Mouse (Mus musculus) left cerebral cortex, postnatal 14 days (tissue): ENCODE measurements around the gene Pigc. TPM values are rescaled to one million over a fixed set of nuclear protein-coding genes. Genes with fewer than 3 reads are reported as not detected.

ENCODE experiments used
- DNase-seq, 2 experiments: peaks; one replicate each; pipeline ENCODE4 v3.0.0; 2021 to 2022; ENCODE audit warnings: low spot score in 2 of 2, mixed read lengths in 1 of 2
- intact Hi-C: fragments of 180-260 bp; cut with DNase I; formaldehyde crosslinking; loops from one replicate; pipeline ENCODE4 v1.15.1; 2025
- total RNA-seq, 2 experiments: library from RNA; stranded (reverse); gene quantifications; 2 replicates each; pipeline ENCODE4 v1.2.3; 2021

Pigc gene
- total RNA-seq, 2 experiments from 2014 or later, result 14.7 to 16.9 TPM

DNA sequence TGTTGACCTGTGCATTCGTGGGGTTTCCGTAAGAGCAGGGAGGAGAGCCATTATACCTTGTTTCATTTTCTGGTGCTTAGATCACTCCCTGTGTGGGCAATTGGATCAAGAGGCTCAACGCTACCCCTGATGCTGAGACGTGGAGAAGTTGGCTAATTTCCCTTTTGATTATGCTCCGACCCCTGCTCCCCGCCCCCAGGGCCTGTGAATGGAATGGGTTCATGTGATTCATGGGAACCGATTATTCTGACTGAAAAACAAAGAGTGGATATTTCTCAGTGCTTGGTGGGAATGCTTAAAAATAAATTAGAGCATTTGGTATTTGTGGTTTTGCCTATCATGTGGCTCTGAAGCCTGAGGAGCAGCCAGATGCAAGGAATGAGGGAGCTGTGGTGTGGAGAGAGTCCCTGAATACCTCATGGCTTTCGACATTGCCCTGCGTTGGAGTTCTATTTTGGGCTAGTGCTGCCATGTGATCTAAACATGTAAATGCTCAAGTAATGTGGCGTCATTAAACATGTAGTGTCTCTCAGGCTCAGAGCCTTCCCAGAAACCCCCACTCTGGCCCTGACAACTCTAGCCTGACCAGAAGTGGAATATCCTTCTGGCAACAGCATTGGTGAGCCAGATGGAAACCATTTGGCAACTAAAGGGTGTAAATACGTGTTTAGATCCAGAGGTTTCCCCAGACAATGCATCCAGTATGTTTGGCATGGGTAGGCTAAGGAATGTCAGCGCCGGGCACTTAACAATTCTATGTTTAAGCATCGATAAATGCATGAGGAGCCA, 34.9 kb downstream of the Pigc start:
- intact Hi-C loops, result no loop called here
- no peak for DNase-seq

DNA sequence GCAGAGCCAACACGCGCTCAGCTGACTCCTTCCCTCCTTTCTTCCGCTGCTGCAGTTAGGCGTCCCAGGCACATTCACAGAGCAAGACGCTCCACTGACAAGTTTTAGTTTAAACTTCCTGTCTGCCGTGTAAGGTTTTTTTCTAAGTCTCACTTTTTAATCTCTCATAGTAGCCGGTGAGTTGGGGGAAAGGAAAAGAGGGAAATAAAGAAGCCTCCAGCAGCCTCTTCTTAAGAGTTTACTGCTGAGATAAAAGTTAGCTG, 35.5 kb downstream of the Pigc start:
- no peak for DNase-seq
- intact Hi-C loops, result no loop called here

DNA sequence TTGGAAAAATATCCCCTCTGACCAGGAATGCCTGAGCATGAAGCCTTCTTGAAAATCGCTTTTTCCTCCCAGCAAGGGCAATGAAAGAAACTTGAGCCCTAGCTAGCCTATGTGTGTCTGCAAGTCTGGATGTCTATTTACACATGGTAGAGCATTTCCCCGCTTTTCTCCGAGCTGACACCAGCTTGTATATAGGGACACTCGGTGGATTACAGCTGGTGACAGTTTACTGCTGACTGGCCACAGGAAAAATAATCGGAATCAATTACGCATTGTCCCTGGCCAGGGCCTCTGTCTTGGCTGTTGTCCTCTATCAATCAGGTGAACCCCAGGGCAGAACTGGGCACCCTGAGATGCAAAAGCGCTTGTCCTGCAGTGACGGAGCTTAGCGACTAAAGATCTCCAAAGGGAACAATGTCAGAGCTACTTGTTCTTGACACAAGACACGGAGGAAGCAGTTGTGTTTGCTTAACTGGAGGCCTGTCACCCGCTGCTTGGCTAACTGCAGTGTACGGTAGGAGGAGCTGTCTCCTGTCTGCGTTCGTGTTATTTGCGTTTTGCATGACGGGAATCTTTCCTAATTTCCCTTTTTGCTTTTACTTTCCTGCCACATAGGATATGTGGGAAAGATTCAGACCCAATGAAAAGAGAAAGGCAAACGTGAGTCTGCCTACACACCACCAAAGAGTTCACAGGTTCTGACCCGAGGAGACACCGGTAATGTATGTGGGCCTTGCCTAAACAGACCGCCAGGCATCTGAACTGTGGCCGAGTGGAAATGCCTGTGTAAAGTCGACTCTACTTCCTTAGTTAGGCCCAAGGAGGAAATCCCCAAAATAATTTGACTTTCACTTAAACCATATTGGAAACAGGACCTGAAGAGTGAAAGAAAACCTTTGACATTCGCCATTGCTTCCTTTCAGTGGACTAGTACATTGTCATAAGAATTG, 36.1 kb downstream of the Pigc start:
- DNase-seq, result peak in 1 of 2 experiments; percentile 23
- intact Hi-C loops, result no loop called here

DNA sequence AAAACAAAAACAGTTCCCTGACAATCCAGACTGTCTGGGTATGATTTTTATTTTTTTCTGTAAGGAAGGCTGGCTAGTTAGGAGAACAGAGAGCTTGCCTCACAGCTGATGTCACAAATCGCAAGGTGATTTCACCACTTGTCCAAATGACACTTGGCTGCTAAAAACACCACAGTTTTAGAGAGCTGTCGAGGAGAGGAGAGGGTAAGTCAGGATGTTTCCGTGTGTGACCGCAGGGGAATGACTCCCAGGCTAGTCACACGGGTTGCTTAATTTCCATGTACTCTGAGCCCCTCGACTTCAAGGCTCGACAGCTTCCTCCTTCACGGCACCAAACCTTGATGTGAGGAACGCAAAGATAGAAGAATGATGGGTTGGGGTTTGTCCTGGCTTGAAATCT, 37.1 kb downstream of the Pigc start:
- intact Hi-C loops, result no loop called here
- no peak for DNase-seq

DNA sequence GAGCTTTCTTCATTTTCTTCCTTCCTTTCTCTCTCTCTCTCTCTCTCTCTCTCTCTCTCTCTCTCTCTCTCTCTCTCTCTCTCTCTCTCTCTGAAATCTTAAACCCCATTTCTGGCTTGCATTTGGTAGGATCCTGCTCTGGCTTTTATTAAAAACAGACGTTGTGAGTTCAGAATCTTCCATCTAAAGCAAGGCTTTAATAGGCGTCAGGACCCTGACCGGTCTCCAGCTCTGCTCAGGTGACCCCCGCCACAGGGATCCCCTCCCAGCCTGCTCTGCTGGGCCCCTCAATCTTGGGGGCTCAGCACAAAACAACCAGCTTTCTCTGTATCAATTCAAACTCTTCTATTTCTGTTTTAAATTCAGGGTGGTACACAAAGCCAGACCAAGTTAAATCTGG, 39.2 kb downstream of the Pigc start:
- intact Hi-C loops, result no loop called here

DNA sequence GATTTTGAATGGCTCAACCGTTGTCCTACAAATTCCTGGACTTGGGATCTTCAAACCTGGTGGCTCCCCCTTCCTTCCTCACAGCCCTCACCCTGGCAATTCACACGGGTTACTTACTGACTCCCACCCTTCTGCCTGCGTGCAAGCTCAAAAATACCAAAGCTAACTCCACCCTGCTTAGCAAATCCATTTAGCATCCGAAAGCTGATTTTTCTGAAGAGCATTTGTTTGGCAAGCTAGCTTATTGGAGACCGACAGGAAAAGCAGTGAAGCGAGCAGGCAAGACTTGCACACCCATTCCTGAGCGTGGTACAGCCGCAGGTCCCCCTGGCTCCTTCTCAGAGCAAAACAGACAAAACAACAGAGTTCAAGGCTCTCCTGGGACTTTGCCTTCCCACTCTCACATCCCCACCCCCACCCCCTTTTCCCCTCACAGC, 39.7 kb downstream of the Pigc start:
- intact Hi-C loops, result no loop called here
- DNase-seq, result peak in 1 of 2 experiments; percentile 8

More for the DNA sequence above, 39.2 kb downstream of the Pigc start:
- DNase-seq, result no peak

DNA sequence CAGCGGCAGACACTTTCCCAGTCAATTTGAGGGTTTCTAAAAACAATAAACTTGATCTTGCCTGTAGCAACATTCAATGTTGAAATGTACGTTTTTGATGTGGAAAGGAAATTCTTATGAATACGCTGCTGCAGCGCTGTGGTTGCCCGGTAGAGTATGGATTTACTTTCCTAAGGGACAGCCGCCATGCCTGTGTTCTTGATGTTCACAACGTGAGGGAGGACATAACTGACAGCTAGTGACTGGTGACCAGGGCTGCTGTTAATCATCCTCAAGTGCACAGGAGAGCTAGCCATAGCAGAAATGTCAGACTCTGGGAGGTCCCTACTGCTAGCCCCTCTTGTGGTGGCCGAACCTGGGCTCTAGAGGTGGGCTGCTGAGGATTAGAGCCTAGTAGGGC, 40.1 kb downstream of the Pigc start:
- intact Hi-C loops, result no loop called here
- no peak for DNase-seq

DNA sequence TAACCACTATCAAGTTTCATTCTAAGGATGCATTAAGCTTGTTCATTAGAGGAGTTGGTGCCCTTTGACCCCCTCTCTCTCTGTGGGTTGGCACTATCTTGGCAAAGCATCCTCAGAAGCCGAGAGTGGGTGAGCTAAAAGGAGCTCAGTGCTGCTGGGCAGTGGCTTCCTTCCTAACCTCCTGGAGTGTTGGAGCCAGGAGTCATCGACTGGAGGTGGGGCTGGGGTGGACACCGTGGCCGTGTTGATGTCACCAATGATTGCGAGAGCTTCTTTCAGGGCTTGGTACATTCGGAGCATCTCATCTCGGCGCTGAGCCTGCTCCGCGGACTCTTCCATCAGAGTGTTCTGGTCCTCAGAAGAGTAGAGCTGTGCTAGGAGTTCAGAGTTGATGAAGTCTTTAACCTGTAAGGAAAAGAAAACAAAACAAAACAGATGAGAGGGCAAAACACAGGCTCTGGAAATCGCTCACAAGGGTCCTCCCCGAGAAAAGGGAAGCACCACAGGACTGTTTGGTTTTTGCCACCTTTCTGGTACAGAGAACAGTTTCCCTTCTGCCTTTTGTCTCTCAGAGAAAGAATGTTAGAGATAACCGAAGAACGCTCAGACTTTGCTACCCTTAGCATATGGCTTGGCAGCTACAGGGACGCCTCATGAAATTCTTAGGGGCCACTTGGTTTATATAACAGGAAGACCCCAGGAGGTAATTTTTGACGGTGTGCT, 42.7 kb downstream of the Pigc start:
- no peak for DNase-seq
- intact Hi-C loops, result no loop called here

DNA sequence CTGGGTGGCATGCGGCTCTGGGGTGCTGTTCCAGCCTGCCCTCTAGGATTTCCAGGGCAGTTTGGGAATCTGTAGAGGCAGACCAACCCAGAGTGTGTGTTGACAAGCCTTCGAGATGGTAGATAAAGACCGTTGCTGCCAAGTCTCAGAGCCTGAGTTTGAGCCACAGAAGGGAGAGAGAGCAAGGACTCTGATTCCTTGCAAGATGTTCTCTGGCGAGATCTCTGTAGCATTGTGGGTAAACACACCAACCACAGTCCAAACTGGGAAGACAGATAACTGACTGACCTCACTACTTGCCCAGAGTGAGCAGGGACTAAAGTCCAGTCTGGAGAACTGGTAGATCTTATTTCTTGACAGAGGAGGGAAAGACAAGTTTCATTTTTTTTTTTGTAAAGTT, 44.6 kb downstream of the Pigc start:
- no peak for DNase-seq
- intact Hi-C loops, result no loop called here

DNA sequence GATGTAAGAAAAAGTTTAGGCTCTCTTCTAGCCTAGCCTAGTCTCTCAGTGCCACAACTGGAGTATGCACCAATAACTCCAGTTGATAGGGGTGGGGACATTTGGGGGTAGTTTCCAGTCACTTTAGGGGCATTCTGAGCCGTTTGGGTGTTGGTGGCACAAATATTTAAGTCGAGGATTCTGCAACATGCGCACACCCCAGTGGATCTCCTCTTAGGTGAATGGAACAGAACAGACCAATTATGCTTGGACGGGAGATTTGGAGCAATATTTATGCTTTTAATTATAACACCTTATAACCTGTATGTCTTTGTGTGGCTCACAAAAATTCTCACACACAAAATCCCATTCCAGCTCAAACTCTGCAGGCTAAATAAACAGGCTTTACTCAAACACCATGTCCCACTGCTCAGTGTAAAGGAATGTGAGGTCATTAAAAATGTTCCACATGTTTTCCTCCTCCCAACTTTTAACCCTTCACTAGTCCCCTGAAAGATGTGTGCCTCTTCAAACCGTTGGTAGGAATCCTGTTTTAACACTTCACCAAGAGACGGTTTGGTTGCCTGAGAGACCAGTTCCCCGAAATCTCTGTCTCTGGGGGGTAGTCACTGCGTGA, 46.4 kb downstream of the Pigc start:
- intact Hi-C loops, result no loop called here
- no peak for DNase-seq

DNA sequence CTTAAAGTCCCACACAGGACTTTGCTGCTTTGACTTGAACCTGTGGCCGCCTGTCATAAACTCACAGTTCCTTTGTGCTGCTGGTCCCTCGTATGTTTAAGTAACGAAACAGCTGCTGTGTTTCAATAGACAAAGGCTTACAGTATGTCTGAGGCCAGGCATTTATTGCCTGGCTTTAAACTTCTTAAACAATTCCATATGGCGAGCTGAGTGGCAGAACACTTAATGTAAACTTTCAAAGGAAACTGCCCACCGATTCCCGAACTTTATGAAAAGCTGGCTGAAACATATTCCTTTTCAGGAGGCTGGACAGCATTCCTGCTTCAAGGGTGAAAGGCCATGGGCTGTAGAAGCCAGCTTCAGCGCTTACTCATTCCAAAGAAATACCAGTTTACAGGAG, 48.0 kb downstream of the Pigc start:
- intact Hi-C loops, result no loop called here
- DNase-seq, result no peak

DNA sequence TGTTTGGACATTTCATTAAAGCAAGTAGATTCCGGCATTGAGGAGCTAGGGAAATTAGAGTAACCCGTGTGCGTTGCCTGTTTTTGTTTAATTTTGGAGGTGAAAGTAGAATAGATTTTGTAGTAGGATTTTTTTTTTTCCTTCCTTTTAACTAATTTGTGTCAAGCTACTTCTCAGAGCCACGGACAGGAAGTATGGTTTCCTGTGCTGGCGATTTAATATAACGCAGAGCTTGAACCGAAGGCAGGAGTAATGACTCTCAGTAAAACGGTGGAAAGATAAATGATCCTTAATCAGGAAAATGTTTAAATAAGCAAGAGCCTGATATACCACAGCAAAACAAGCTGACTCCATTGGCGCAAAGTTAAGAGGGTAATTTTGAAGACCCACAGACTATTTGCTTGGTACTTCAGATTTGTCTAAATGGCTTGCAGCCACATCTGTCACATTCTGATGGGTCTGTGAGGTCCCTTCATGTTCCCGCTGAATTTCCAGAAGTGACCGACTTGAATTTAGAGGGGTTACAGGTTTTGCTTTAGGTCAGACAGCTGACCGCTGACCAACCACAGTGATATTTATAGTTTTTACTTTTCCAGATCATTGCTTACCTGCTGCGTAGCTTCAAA, 49.1 kb downstream of the Pigc start:
- intact Hi-C loops, result no loop called here
- no peak for DNase-seq

DNA sequence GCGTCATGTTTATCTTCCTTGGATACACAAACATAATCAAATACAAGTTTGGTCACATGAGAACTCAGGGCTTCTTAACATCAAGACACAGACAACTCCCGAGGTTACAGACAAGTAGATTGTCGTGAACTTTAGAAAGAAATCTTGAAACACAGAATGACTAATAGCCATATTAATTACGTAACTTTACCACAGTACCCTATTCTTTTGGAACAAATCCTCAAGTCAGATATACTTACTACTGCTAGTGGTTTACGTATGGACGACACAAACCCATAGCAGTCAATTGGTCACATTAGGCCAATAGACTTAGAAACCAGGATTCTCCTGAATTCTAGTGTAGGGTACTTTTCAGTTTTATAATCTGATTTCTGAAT, 49.6 kb downstream of the Pigc start:
- DNase-seq, result no peak
- intact Hi-C loops, result no loop called here

DNA sequence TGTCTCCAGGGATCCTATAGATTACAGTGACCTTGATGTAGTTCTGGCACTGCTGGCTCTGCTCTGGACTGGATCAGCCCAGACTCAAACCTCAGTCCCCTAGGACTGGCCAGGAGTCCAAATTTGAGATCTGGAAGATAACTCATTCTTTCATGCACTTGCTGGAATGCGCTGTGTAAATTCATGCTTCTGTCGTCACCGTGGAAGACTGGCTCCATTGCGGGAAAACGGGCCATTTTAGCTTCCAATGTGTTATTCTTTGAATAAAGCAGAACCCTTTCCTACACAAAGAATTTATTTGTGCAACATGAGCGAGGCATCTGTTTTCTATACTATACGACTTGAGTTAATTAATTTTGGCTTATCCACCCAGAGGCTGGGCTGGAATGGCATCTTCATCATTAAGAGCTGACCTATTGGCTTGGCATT, 51.3 kb downstream of the Pigc start:
- intact Hi-C loops, result no loop called here

DNA sequence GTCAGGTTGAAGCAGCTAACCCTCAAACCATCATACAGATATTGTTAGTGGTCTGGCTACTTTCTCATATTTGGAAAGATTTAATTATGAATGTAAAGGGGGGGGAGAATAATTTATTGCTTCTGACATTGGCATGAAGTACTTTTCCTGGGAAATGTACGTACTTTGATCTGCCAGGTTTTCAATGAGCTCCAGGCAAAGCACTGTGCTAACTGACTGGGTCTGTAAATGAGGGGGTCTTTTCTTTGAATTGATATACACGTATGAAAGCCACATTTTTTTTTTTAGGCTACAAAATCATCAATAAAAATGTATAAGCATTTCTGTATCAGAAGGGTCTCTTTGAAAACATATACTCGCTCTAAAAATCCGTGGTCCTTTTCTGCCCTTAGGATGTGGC, 51.8 kb downstream of the Pigc start:
- no peak for DNase-seq
- intact Hi-C loops, result no loop called here

More for the DNA sequence above, 51.3 kb downstream of the Pigc start:
- DNase-seq, result no peak
